Mouse (Mus musculus) kidney, adult 8-10 months (tissue): ENCODE measurements around the gene Tnnt3.

Experiments used
- DNase-seq, 2 experiments: peaks; one replicate each; pipeline ENCODE4 v3.0.0; 2022

The Tnnt3 gene

GRCm38 (mm10) chr7:142509518-142509917, 10.9 kb downstream of the Tnnt3 start:
- no peak for DNase-seq

- no peak for DNase-seq
These were observed 11.6 kb downstream of the Tnnt3 start for GRCm38 (mm10) chr7:142510021-142510777.

- no peak for DNase-seq
These were observed 15.4 kb downstream of the Tnnt3 start for GRCm38 (mm10) chr7:142514048-142514447.

- DNase-seq, result no peak
These were observed 17.8 kb downstream of the Tnnt3 start for GRCm38 (mm10) chr7:142516221-142516978.

- no peak for DNase-seq
These were observed 18.9 kb downstream of the Tnnt3 start for GRCm38 (mm10) chr7:142517531-142517930.

- no peak for DNase-seq
These were observed 21.7 kb downstream of the Tnnt3 start for GRCm38 (mm10) chr7:142520331-142520730.

- DNase-seq, result peak in 1 of 2 experiments; percentile 23
These were observed 23.7 kb downstream of the Tnnt3 start for GRCm38 (mm10) chr7:142522352-142522751.

GRCm38 (mm10) chr7:142523200-142523990, 24.8 kb downstream of the Tnnt3 start:
- DNase-seq, result no peak

GRCm38 (mm10) chr7:142525342-142526178, 26.9 kb downstream of the Tnnt3 start:
- DNase-seq, result no peak

GRCm38 (mm10) chr7:142529350-142529749, 30.7 kb downstream of the Tnnt3 start:
- DNase-seq, result peak in 1 of 2 experiments; percentile 35

- DNase-seq, result no peak
These were observed 33.4 kb downstream of the Tnnt3 start for GRCm38 (mm10) chr7:142531973-142532521.

- DNase-seq, result no peak
These were observed 34.0 kb downstream of the Tnnt3 start, which contains the start of gene Mrpl23 for GRCm38 (mm10) chr7:142532671-142533058. Gene Mrpl23, plus strand, starts transcription at chr7:142532686.

- peak; percentile 75 to 80 for DNase-seq
These were observed 34.6 kb downstream of the Tnnt3 start for GRCm38 (mm10) chr7:142533059-142533855.

GRCm38 (mm10) chr7:142535116-142535515, 36.5 kb downstream of the Tnnt3 start:
- DNase-seq, result no peak

- no peak for DNase-seq
These were observed 37.2 kb downstream of the Tnnt3 start for GRCm38 (mm10) chr7:142535832-142536231.

GRCm38 (mm10) chr7:142537181-142537580, 38.5 kb downstream of the Tnnt3 start:
- no peak for DNase-seq

GRCm38 (mm10) chr7:142537879-142538278, 39.2 kb downstream of the Tnnt3 start:
- peak in 1 of 2 experiments; percentile 48 for DNase-seq

- DNase-seq, result no peak
These were observed 39.7 kb downstream of the Tnnt3 start for GRCm38 (mm10) chr7:142538291-142538690.

GRCm38 (mm10) chr7:142538766-142539165, 40.1 kb downstream of the Tnnt3 start:
- no peak for DNase-seq

GRCm38 (mm10) chr7:142539828-142540227, 41.2 kb downstream of the Tnnt3 start:
- DNase-seq, result no peak

GRCm38 (mm10) chr7:142542771-142543303, 44.2 kb downstream of the Tnnt3 start:
- DNase-seq, result no peak
